Mouse (Mus musculus): ENCODE data around the gene A930002H24Rik. TPM values are rescaled to one million over a fixed set of nuclear protein-coding genes. Genes with fewer than 3 reads are reported as not detected.

Gene A930002H24Rik
- polyA plus RNA-seq, 1 experiment from 2014 or later = 2.2 TPM

- 88% methylated on average over 7 of the region's 7 CpGs for WGBS
- H3K4me3 ChIP-seq = no peak overlapping the region
- H3K4me1 ChIP-seq = peaks cover 3% of the 10 kb centered on the region; the same call in 1 of the 2 replicates
- no peak overlapping the region for H3K27ac ChIP-seq (replicated peaks)
- H3K27me3 ChIP-seq (ENCODE audit: low read depth, poor library complexity, severe bottlenecking) = no peaks in the 10 kb centered on the region
- no peak for DNase-seq (ENCODE audit: low spot score)
- no peaks in the 10 kb centered on the region for H3K9me3 ChIP-seq (replicated peaks)
- no peaks in the 10 kb centered on the region for H3K36me3 ChIP-seq
Observed at GRCm38 (mm10) chr17:63826767-63827166, 36.8 kb downstream of the A930002H24Rik start.

GRCm38 (mm10) chr17:63826196-63826595, 37.4 kb downstream of the A930002H24Rik start:
- 90% methylated on average over 8 of the region's 8 CpGs for WGBS
- no peak for DNase-seq (ENCODE audit: low spot score)
- no peaks in the 10 kb centered on the region for H3K36me3 ChIP-seq

GRCm38 (mm10) chr17:63824141-63824540, 39.5 kb downstream of the A930002H24Rik start:
- DNase-seq (ENCODE audit: low spot score) = no peak
- Histone ChIP-seq H3K4me1 (no peaks in the 10 kb centered on the region), H3K36me3 (no peaks in the 10 kb centered on the region), H3K27me3 (ENCODE audit: low read depth, poor library complexity, severe bottlenecking) (no peaks in the 10 kb centered on the region), H3K4me3 (no peak overlapping the region), H3K27ac (replicated peaks) (no peak overlapping the region), H3K9me3 (replicated peaks) (no peaks in the 10 kb centered on the region)
- WGBS = 93% methylated on average over 4 of the region's 4 CpGs

More at GRCm38 (mm10) chr17:63826196-63826595, 37.4 kb downstream of the A930002H24Rik start:
- Histone ChIP-seq H3K9me3 (replicated peaks) (no peaks in the 10 kb centered on the region), H3K4me3 (no peak overlapping the region), H3K27ac (replicated peaks) (no peak overlapping the region), H3K4me1 (no peaks in the 10 kb centered on the region), H3K27me3 (ENCODE audit: low read depth, poor library complexity, severe bottlenecking) (no peaks in the 10 kb centered on the region)

- DNase-seq (ENCODE audit: low spot score) = no peak
- WGBS = 89% methylated on average over 10 of the region's 10 CpGs
- H3K4me1 ChIP-seq = no peaks in the 10 kb centered on the region
- no peak overlapping the region for H3K4me3 ChIP-seq
- no peaks in the 10 kb centered on the region for H3K9me3 ChIP-seq (replicated peaks)
- H3K36me3 ChIP-seq = no peaks in the 10 kb centered on the region
- no peaks in the 10 kb centered on the region for H3K27me3 ChIP-seq (ENCODE audit: low read depth, poor library complexity, severe bottlenecking)
- H3K27ac ChIP-seq (replicated peaks) = no peak overlapping the region
Observed at GRCm38 (mm10) chr17:63818444-63819027, 45.1 kb downstream of the A930002H24Rik start.

- WGBS = 82% methylated on average over 6 of the region's 6 CpGs
- Histone ChIP-seq H3K36me3 (no peaks in the 10 kb centered on the region), H3K9me3 (replicated peaks) (no peaks in the 10 kb centered on the region), H3K4me1 (peaks cover 12% of the 10 kb centered on the region), H3K4me3 (no peak overlapping the region), H3K27me3 (ENCODE audit: low read depth, poor library complexity, severe bottlenecking) (no peaks in the 10 kb centered on the region), H3K27ac (replicated peaks) (no peak overlapping the region)
- DNase-seq (ENCODE audit: low spot score) = no peak
Observed at GRCm38 (mm10) chr17:63813552-63813951, 50.0 kb downstream of the A930002H24Rik start.

Other genes starting within 250 kb of the A930002H24Rik start
- gene Fer, start 729 bp downstream of the A930002H24Rik start, polyA plus RNA-seq (2016; fragmentation: Nextera tagmentation; extraction: Ambion mirVana) = 28.5 and 30.9 TPM in 2 replicates

Data from midbrain, embryonic 10.5 days (tissue).